Mouse (Mus musculus): Measurements from ENCODE around the gene Styx.
"Not testable (repeated sequence)": the region's sequence is repeated elsewhere in the genome, so short reads cannot be mapped to it uniquely, and the experiment has no call there.

Gene Styx

DNA sequence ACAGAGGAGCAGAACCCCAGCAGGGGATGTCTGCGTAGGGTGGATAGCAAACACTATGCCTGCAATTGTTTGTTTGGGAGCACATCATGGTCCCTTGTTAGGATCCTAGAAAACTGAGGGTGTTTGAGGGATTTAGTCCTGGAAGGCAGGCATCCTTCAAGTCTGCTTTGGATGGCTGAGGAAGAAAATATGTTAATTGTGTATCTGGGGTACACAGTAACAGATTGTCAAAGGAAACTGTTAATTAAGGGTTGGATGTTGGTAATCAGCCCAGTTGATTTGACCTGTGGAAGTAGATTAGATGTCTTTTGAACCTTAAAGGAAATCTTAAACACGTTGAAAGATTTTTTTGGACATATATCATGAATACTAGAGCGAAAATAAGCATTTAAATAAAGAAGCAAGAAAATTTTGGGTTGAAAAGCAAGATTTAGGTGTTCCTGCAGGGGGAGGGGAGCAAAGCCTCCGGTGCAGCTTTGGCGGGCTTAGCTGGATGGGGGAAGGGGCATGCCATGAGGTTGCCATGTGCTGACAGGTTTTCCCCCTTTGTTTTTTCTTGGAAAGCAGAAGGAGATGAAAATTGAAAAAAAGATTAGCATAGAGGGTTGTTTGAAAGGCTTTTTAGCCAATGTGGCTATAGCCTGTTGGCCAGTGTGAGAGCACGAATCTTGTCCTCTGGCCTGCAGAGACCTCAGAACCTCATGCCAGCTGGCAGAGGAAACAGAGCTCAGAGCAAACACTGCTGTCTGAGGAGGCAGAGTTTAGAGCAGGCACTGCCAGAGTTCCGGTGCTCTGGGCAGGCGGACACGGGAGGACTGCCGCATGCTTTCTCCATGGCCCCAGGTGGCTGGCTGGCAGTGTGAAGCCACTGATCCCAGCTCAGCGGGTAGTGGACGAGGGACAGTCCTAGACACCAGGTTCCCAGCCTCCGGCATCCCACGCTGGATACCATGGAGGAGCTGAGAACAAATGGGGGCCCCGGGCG, 13.6 kb downstream of the Styx start:
- no peak for DNase-seq (ENCODE audit: low spot score in 2 of 2)

DNA sequence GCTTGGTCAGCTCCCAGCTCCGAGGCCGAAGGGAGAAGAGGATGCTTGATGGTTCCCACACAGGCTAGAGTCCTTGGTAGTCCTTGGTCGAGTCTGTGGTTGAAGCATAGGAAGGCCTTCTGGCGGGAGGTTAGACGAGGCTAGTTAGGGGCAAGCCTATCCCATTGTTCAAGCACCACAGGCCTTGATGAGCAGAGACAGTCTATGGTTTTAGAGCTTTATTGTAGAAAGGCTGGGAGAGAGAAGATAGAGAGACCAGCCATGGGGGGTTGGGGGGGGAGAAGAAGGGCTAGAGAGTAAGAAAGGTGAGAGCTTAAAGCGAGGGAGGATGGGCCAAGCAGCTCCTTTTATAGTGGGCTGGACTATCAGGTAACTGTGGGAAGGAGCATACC, 14.3 kb downstream of the Styx start:
- DNase-seq (ENCODE audit: low spot score in 2 of 2) = no peak

DNA sequence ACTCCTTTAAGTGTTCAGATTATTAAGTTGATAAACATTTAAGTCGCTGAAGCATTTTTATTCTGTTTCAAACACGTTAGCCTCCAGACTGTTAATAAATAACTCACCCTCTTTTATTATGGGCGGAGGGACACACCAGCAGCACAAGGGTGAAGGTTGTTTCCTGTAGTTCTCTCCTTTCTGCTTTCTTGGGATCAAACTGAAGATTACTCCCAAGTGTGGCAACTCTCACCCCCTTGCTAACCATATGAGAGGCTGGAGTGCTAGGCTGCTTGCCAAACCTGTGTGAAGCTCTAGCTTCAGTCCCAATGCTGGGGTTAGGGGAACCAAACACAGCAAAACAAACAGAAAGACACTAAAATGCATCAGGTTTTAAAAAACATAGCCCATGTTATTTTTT, 27.9 kb downstream of the Styx start:
- no peak for DNase-seq (ENCODE audit: low spot score in 2 of 2)

DNA sequence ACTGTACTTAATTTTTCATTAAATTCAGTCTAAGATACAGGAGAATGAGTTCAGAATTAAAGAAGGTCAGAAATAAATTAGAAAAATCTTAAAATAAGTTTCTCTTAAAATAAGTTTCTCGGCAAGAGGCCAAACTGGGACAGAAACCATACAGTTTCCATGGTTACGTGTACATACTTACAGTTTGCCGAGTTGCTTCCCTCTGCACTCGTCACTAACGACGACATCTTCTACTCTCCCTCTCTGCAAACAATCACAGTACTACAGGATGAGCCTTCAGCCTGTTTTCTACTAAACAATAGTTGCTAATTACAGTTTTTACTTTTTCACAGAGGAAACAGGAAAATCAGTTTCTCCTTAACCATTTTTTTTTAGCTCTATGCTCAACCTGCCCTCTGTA, 29.9 kb downstream of the Styx start:
- no peak for DNase-seq (ENCODE audit: low spot score in 2 of 2)

DNA sequence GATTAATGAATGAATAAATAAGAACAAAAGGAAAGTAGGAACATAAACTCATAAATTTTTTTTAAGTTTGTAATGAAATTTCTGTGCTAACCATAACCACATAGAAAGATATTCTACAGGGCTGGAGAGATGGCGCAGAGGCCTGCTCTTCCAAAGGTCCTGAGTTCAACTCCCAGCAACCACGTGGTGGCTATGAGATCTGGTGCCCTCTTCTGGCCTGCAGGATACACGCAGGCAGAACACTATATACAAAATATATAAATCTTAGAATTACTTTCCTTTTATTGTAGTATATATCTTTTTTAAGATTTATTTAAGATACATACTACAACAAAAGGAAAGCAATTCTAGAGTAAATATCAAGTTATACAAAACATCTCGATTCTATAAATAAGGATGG, 32.0 kb downstream of the Styx start:
- DNase-seq (ENCODE audit: low spot score in 2 of 2) = no peak

DNA sequence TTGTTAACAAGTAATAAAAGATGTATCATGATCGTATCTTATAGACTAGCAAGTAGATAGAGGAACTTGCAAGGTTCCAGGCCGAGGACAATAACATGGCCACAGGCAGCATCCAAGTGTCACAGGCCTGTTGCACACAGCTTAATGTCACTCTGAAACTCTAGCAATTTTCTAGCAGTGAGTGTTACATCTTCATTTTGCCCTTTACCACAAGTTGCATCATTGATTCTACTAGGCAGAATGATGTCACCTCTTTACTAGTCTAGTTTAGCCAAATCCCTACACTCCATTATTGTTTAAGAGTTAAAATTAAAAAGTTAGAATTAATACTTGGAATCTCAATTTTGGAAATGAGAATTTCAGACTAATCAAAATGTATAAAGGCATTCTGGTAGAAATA, 34.7 kb downstream of the Styx start:
- DNase-seq (ENCODE audit: low spot score in 2 of 2) = no peak

DNA sequence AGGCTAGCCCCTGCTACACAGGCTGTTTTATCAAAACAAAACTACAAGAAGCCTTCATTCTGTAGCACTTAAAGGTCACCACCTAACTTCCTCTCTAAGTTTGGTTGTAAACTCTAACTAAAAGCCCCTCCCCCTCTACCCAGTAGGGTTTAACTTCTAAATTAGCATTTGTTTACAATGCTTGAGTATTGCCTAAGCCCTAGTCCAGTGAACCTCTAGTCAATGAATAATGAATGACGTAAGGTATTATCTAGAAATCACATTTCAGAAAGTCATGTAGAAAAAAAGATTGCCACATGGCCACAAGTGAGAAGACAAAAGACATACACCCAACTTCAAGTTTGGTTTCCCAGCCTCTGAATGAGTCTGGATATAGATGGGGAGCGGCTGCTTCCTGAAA, 36.6 kb downstream of the Styx start:
- DNase-seq (ENCODE audit: low spot score in 2 of 2) = no peak

DNA sequence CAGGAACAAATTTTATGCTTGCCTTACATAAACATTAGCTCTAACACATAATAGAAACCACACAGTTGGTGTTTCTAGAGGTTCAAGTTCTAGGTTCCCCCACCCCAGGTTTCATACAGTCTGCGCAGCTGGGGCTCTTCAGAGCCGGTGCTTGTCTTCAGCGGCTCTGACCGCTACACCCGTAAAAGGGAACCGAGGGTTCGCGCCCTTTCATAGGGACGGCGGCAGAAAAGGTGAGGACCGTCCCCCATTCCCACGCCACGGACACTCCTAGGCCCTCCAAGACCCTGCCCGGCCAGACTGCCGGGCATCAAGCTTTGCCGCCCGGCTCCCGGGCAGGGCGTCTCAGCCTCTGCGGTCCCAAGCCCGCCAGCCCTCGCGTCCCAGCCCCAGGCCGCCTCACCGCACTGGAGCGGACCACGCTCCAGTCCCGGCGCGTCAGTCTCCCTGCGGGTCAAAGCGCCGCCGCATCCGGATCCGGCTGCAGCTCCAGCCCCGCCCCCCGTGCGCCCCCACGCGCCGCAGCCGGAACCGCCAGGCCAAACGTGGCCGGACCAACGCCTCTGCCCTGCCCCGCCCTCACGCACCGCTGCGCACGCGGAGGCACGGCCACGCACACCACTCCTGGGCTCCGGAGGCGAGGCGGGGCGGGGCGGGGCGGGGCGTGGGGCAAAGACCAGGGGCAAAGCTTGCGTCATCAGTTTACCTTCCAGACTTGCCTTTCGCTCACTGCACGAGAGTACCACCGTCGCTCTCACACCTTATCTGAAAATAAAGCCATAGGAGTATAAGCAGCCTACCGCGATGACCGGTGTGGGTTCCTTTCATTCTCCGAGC, 37.7 kb downstream of the Styx start:
- peak; percentile 86 to 90 for DNase-seq (ENCODE audit: low spot score in 2 of 2)

DNA sequence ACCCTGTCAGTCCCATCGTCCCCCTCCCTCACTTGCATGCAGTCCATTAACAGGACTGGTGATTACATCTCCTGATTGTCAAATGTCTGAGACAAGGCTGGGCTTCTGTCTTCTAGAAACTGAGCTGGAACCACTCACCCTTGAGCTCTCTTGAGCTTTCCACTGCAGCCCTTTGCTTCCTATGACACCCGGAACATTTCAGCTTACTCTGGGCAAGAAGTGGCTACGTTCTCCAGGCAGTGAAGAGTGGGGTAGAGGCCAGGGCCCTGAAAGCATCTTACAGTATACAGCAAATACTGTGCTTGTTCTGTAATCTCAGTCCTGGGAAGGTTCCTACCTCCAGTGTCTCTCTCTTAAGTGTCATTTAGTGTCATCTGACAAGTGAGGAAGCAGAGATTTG, 38.3 kb downstream of the Styx start:
- DNase-seq (ENCODE audit: low spot score in 2 of 2) = no peak

DNA sequence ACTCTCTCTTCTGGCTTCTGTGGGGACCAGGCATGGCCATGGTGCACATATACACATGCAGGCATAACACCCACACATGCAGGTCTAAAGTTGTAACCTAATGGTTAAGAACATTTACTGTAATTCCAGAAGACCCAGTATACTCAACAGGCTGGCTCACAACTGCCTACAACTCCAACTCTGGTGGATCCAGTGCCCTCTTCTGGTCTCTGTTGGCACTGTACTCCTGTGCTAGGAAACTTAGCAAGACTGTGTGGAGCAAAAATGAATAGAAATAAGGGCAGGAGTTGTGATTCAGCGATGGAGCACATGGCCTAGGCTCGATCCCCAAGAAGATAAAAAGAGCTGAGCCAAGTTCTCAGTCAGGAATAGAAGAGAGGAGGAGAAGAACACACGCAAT, 48.9 kb downstream of the Styx start:
- no peak for DNase-seq (ENCODE audit: low spot score in 2 of 2)

DNA sequence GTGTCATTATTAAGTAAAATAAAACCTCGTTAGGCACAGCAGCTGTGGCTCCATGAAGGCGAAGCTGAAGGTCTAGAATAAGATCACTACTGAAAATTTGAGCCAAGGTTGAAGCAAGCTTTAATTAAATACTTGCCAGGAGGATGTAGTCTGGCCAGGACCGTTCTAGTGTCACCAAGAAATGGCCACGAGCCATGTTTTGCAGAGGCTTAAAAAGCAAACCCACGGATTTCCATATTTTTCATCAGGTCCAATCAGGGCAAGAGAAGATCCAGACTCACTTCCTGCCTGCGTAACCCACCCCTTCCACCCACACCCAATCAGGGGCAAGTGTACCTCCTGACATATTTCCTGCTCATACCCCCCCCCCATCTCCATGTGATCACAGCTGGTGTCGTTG, 52.8 kb downstream of the Styx start:
- no peak for DNase-seq (ENCODE audit: low spot score in 2 of 2)

DNA sequence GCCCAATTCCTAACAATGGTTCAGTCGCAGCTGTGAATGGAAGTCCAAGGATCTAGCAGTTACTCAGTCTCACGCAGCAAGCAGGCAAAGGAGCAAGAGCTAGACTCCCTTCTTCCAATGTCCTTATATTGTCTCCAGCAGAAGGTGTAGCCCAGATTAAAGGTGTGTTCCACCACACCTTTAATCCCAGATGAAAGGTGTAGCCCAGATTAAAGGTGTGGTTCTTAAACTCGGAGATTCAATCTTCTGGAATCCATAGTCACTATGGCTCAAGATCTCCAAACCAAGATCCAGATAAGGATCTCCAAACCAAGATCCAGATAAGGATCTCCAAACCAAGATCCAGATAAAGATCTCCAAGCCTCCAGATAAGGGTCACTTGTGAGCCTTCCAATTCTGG, 53.9 kb downstream of the Styx start, which contains the start of gene Gnpnat1:
Gnpnat1 (minus strand) TSS at position 101 of the 400 bp plus-strand sequence.
- DNase-seq (ENCODE audit: low spot score in 2 of 2) = not testable (repeated sequence)

DNA sequence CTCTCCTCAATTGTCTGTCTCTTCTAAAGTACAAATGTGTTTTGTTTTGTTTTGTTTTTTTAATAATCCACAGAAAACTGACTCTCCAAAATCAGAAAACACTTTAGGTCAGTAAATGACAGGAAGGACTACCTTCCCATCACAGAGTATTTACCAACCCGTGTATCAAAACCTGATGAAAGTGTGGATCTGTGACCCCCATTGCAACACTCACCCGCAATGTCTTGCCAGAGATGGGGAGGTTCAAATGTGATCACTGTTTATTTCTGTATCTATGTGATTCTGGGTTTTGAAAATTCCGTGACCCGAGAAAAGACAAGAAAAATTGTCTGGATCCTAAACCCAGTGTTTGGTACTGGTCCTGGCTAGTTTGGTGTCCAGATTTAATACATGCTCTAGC, 65.4 kb downstream of the Styx start:
- DNase-seq (ENCODE audit: low spot score in 2 of 2) = no peak

DNA sequence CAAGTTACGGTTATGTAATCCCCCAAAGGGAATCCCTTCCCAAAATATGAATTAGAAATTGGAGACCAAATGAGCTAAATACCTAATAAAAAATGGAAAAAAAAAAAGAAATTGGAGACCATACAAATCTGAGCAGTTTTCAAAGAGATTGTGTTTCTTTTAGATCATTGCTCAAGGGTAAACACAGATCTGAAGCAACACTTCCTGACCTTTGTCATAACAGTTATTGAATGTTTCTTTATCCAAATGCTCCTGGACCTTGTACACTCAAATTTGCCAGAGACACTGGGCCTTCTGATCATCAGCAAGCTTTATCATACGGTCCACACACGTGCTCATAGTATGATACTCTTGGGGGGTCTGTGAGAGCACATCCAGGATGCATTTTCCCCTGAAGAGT, 67.7 kb downstream of the Styx start:
- no peak for DNase-seq (ENCODE audit: low spot score in 2 of 2)

DNA sequence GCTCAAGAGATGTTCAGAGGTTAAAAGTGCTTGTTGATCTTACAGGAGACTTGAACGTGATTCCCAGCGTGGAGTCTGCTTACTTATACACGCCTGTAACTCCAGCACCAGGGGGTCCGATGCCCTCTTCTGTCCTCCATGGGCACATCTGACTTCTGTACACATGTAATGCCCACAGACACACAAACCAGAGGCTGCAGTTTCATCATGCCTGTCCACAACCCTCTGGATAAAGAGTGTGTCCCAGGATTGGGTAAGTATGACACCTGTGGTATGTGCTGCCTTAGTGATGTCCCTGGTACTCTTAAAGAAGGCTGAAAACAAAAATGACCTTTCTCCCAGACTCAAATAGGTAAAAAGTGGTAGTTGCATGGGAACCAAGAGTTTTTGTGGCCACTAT, 68.4 kb downstream of the Styx start:
- no peak for DNase-seq (ENCODE audit: low spot score in 2 of 2)

DNA sequence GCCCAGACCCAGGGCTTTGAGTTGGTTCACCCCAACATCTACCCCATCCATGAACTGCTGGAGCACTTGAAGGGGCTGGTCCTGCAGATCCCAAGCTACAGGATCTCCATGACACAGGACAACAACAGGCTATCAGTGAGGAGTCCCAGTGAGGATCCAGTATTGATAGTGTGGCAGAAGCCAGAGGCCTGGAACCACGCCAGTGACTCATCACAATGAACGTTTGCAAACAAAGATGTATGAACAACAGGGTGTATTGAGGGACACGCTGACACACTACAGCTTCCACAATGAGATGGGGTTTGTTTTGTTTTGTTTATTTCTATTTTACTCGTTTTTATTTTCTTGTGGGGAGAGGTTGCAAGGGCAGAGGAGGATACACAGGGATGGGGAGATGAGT, 71.5 kb downstream of the Styx start:
- DNase-seq (ENCODE audit: low spot score in 2 of 2) = peak in 1 of 2 experiments; percentile 8

DNA sequence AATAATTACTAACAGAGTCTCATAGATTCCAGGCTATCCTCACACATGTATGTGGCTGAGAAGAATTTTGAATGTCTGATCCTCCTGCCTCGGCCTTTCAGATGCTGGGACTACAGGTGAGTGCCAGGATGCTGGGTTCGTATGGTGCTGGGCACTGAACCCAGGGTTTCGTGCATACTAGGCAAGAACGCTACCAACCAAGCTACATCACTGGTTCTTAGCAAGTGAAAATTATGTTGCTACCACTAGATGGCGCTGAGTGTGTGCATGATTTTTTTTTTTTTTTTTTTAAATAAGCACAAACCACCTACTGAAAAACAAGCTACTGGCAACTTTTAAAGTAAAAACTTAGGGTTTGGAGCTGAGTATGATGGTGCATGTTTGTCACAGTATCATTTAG, 72.3 kb downstream of the Styx start:
- DNase-seq (ENCODE audit: low spot score in 2 of 2) = no peak

DNA sequence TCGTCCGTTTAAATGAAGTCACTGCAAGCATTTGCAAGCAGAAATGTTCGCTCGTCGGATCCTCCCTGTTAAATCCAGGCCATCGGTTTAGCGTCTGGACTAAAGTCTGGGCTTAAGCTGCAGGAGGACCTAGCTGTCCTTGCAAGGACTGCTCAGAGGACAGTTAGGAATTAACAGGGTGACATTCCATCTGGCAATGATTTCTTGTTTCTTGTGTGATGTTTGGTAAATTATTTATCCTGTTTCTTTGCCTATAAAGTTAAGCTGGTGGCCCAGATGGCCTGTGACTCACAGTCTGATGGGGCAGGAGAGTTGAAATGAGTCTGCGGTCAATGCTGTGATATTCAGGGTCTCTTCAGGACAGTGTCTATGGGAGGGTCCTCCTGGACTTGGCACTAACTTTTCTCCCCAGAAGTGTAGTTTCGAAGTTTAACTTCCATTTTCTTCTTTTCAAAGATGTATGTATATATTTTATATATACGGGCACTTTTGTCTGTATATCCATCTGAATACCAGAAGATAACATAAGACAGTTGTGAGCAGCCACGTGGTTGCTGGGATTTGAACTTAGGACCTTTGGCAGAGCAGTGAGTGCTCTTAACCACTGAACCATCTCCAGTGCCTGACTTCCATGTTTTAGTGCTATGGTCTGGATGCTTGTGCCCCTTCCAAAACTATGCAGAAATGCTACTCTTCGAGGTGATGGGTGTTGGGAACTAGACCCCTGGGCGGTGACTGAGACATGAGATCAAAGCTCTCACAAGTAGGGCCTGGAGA, 79.4 kb downstream of the Styx start:
- DNase-seq (ENCODE audit: low spot score in 2 of 2) = no peak

DNA sequence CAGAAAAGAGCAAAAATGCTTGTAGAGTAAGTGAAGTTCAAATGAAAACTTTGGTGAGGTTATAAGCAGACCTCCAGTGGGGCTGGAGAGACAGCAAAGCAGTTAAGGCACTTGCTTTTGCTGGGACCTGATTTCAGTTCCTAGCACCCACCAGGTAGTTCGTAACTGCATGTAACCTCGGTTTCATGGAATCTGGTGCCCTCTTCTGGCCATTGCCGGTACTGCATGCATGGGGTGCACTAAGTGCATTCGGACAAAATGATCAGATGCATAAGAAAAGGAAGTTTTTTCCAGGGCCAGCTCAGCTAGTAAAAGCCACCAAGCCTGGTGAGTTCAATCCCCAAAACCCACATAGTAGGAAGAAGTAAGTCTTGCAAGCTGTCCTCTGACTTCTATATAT, 81.1 kb downstream of the Styx start:
- no peak for DNase-seq (ENCODE audit: low spot score in 2 of 2)

DNA sequence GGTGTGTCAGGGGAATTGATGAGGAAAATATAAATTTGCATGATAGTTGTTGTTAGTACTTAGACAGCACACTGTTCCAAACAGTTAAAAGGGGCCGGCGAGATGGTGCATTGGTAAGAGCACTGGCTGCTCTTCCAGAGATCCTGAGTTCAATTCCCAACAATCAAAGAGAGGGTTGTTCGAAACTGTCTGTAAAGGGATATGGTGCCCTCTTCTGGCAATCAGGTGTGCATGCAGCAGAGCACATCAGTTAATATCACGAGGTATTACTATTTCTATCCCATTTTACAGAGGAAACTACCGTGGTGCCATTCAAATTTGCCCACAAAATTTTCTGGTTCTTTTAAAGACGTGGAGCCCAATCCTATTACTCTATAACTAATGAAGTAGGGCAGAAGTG, 83.3 kb downstream of the Styx start:
- DNase-seq (ENCODE audit: low spot score in 2 of 2) = no peak

DNA sequence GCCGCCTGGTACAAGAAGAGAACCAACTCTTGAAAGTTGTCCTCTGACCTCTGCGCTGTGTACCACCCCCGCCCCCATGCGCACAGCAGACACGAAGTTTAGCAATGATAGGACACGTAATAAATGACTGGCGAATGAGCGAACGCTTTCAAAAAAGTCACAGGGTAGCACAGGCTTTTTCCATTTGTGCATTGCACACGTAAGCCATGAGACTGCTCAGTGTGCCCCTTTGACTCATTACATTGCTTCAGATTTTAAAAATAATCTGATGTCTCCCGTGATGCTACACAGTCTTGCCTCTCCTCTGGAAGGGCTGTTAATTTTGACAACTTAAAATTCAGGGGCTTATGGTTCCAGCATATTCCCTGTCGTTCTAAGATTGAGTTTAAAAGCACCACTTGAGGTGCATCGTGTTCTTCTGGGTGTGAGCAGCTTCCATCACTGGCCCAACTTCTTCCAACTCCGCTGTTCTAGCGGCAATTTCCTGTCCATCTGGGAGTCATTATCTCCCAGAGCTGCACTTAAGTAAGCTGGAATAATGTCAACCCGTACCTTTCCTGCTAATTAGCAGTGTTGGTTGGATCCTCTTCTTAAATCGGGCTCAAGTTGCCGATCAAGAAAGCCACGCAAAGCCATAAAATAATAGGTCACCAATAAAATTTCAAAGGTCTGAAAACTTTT, 87.5 kb downstream of the Styx start:
- DNase-seq (ENCODE audit: low spot score in 2 of 2) = no peak

DNA sequence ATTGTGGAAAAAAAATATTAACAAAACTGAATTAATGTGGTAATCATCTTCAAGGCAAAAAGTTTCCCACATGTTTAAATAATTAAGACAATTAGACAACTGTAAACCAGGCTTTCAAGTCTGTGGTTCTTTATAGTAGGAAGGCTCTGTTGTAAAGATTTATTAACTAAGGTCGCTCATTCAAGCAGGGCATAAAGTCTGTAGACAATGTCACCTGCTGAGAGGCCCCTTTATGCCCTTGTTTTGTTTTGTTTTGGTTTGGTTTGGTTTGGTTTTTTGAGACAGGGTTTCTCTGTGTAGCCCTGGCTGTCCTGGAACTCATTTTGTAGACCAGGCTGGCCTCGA, 88.0 kb downstream of the Styx start:
- no peak for DNase-seq (ENCODE audit: low spot score in 2 of 2)
